Mouse (Mus musculus) cortical plate, adult 2 months (tissue): Measurements from ENCODE around the gene Gja10. TPM values are rescaled to one million over a fixed set of nuclear protein-coding genes. Genes with fewer than 3 reads are reported as not detected.

Experiments used
- H3K27ac ChIP-seq: fragments of 200-500 bp; 2 replicates; pipeline ENCODE4 v1.5.1; 2012; ENCODE audit warnings: low read length, control low read depth, inconsistent platforms; ENCODE audit not compliant: insufficient read depth
- H3K4me1 ChIP-seq: fragments of 200-500 bp; 2 replicates; pipeline ENCODE4 v1.6.1; 2011; ENCODE audit warnings: low read length; ENCODE audit not compliant: control insufficient read depth, insufficient read depth
- H3K4me3 ChIP-seq: fragments of 200-500 bp; 2 replicates; pipeline ENCODE4 v1.5.1; 2011; ENCODE audit warnings: mild to moderate bottlenecking, low read length, control low read depth; ENCODE audit not compliant: insufficient read depth
- CTCF ChIP-seq: fragments of 200-500 bp; IDR thresholded peaks from 2 replicates; pipeline ENCODE4 v1.5.1; 2011; ENCODE audit warnings: mild to moderate bottlenecking, control low read depth, low read length; ENCODE audit not compliant: insufficient read depth; ENCODE audit errors: extremely low read depth
- POLR2A ChIP-seq: fragments of 200-500 bp; IDR thresholded peaks from 2 replicates; pipeline ENCODE4 v1.6.1; 2011; ENCODE audit warnings: mild to moderate bottlenecking, low read length, control low read depth; ENCODE audit not compliant: insufficient read depth; ENCODE audit errors: extremely low read depth
- polyA plus RNA-seq: library from polyadenylated mRNA; depleted of rRNA; stranded (reverse); fragments of >200 nt; gene quantifications from 2 replicates; pipeline ENCODE4 v1.2.3, GENCODE M21; 2012; rRNA removed

The Gja10 gene
- polyA plus RNA-seq, 1 experiment: not detected

DNA sequence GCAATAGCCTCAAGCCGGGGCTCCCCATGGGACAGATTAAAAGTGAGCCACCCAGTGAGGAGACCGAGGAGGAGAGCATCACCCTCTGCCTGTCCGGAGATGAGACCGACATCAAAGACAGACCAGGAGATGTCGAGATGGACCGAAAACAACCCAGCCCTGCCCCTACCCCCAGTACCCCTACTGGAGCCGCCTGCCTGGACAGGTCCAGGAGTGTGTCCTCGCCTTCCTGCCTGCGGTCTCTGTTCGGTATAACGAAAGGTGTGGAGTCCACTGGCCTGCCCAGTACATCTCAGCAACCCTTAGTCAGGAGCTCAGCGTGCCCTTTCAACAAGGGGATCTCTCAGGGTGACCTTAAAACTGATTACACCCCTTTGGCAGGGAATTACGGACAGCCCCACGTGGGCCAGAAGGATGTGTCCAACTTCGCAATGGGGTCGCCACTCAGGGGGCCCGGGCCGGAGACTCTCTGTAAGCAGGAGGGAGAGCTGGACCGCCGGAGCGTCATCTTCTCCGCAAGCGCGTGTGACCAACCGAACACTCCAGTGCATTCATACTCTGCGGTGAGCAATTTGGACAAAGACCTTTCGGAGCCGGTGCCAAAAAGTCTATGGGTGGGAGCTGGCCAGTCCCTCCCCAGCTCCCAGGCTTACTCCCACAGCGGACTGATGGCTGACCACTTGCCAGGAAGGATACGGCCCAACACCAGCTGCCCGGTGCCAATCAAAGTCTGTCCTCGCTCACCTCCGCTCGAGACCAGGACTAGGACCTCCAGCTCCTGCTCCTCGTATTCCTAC, 40.0 kb downstream of the Gja10 start:
- Histone ChIP-seq H3K4me1 (no peaks in the 10 kb centered on the region), H3K4me3 (no peak overlapping the region), H3K27ac (no peak overlapping the region)
- TF ChIP-seq POLR2A (no peak), CTCF (no peak)

DNA sequence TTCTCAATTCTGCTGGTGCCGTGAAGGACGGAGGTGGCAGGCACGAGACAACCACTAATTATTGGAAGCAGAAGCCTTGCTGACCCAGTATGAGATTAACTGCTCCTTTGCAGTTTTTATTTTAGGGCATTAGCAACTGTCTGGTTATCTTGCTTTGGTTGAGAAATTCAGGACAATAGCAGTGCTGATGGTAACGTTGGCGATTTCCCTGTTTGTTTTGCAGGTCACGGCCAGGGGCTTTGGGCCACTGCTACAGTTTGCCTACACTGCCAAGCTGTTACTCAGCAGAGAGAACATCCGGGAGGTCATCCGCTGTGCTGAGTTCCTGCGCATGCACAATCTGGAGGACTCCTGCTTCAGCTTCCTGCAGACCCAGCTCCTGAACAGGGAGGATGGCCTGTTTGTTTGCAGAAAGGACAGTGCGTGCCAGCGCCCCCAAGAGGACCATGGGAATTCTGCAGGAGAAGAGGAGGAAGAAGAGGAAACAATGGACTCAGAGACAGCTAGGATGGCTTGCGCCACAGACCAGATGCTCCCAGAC, 40.9 kb downstream of the Gja10 start:
- no peaks in the 10 kb centered on the region for H3K4me1 ChIP-seq
- peak overlapping the region; percentile 8; the same call in 1 of the 2 replicates for H3K27ac ChIP-seq
- no peak overlapping the region for H3K4me3 ChIP-seq
- TF ChIP-seq CTCF: peak; percentile 37; the same call in 1 of the 2 replicates
- no peak for TF ChIP-seq POLR2A

DNA sequence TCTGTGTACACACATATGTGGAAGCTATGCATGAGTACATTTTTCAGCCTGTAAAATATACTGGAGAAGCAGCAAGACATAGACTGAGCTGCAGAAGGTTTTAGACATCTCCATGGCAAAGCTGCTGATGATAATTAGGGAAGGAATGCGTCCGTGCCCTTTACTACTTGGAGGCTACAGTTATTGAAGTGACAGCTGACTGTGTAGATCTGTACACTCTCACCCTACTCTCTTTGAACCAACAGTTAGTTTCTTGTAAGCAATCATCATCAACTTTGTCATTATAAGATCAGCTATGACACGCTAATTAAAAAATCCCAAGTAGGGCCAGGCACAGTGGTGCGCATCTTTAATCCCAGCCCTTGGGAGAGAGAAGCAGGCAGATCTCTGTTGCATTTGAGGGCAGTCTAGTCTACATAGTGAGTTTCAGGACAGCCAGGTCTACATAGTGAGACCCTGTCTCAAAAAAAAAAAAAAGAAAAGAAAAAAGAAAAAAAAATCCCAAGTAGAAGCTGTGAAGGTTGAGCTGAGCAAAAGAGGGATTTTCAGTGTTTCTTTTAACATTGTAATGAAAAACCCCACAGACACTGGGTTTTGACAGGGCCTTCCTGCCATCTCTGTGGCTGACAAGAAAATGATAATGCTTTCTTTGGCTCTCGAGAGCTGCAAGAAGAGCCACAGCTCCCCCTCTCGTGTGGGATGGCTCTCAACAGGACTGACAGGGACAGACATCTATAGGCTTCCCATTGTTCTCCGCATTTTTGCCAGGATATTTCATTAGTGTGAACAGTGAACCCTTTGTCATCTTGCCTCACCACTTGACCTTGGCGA, 41.6 kb downstream of the Gja10 start:
- Histone ChIP-seq H3K27ac (0 out of 2 replicates have a peak overlapping the region, but pooled peaks have one; percentile 8), H3K4me3 (no peak overlapping the region), H3K4me1 (no peaks in the 10 kb centered on the region)
- TF ChIP-seq CTCF: peak; percentile 37
- TF ChIP-seq POLR2A: no peak

DNA sequence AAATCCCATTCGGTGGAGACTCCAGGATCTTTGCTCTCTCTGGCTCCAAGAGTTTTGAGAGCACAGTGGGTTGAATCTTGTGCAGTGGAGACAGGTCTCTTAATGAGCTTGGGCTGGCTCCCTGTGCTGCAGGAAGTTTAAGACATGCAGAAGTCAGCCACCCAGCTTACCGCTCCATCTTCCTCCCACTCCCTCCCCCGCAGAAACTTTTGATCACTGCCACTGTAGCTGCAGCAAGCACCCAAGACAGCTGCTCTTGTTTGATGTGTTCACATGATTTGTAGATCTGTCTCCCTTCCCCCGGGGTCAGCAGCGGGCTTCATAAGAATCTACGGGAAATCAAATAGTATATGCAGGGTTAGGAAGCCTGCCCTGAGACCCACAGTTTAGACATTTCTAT, 42.3 kb downstream of the Gja10 start:
- no peak overlapping the region for H3K4me3 ChIP-seq
- H3K27ac ChIP-seq: no peak overlapping the region
- no peak for TF ChIP-seq POLR2A
- TF ChIP-seq CTCF: no peak
- H3K4me1 ChIP-seq: no peaks in the 10 kb centered on the region

DNA sequence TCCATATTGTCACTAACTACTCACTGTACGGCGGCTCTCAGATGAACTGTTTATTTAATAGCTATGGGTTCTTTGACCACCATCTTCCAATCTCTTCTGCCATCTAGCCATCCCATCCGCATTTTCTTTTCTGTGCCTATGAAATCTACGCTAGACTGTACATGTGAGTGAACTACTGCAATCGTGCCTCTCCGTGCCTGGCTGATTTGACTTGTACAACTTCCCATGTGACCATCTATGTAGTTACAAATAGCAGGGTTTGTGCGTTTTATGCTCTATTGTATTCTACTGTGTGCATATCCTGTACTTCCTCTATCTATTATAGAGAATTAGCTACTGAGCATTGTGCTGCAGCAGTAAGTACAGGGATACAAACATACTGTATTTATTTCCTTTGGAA, 47.1 kb downstream of the Gja10 start:
- H3K4me1 ChIP-seq: no peaks in the 10 kb centered on the region
- H3K4me3 ChIP-seq: no peak overlapping the region
- H3K27ac ChIP-seq: no peak overlapping the region
- no peak for TF ChIP-seq POLR2A
- no peak for TF ChIP-seq CTCF

DNA sequence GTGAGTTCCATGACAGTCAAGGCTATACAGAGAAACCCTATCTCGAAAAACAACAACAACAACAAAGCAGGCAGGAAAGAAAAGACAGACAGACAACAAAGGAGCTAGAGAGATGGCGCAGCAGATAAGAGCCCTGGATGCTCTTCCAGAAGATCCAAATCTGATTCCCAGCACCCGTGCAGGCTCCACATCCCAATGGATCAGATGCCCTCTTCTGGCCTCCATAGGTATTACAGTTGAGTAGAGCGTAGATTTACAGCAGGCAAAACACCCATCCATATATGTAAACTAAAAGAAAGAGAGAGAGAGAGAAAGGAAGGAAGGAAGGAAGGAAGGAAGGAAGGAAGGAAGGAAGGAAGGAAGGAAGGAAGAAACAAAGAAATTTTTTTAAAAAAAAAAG, 51.2 kb downstream of the Gja10 start:
- Histone ChIP-seq H3K4me1 (no peaks in the 10 kb centered on the region), H3K4me3 (no peak overlapping the region), H3K27ac (no peak overlapping the region)
- peak; percentile 33; the same call in 1 of the 2 replicates for TF ChIP-seq CTCF
- no peak for TF ChIP-seq POLR2A

DNA sequence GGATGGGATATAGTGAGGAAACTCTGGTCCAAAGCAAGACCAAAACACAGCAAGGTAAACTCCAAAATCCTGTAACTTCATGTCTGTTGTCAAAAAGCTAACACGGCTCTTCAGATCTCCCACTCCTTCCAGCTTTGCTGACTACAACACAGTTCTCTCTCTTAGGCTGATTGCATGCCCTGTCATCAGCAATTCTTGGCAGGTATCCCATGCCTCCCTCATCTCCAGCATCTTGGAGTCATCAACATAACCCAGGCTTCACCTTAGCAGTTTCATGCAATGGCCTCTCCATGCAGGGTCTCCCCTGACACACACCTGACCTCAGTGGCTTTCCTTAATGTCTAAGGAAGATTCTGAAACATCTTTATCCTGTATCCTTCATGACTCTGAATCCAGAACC, 53.4 kb downstream of the Gja10 start:
- Histone ChIP-seq H3K4me1 (peaks cover 5% of the 10 kb centered on the region), H3K4me3 (no peak overlapping the region), H3K27ac (no peak overlapping the region)
- TF ChIP-seq CTCF: no peak
- no peak for TF ChIP-seq POLR2A

Other genes with a start within 250 kb of the Gja10 start
- 4.3 and 5.2 TPM in 2 replicates for gene Casp8ap2, start 12.7 kb upstream of the Gja10 start, polyA plus RNA-seq
- gene Mdn1, start 54.4 kb upstream of the Gja10 start, polyA plus RNA-seq: 33.8 and 37.3 TPM in 2 replicates
- gene Lyrm2, start 197.5 kb upstream of the Gja10 start, polyA plus RNA-seq: 58.0 and 61.3 TPM in 2 replicates